In the genomic region with DNA sequence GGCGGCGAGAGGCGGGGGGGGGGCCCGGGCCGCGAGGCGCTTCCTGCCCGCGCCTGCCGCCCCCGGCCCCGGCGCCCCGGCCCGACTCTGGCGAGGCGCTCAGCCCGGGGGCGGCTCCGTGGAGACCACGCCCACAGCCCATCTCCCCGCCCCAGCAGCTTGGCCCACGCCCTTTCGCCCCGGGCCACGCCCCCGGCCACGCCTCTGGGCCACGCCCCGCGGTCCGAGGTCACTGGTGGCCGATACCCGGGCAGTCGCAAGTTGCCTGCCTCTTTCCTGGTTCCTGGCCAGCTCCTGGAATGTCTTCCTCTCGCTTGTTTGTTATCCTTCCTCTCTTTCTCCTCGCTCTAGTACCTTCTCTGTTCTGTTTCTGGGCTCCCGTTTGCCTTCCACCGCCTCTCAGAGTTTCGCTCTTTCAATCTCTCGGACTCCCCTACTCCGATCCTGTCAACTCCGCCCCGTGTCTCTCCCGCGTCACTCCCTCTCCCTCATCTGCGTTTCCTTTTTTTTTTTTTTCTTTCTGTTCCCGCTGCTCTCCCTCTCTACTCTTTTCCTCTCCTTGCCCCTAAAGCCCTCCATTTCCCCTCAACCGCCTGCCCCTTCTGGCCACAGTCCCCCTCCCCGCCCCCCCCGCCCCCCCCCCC, we compare ENCODE assay signal across 8 mouse cellular contexts. TPM values are rescaled to one million over a fixed set of nuclear protein-coding genes. Genes with fewer than 3 reads are reported as not detected.
DNase-seq lines count a peak whose midpoint lies in the region; ATAC-seq and TF ChIP-seq lines count a peak whose summit lies in the region.

A gene (minus strand): TSS at position 129 of the 644 bp plus-strand sequence.

- peak; percentile 86 for ATAC-seq in megakaryocyte, adult 5-6 weeks (ENCODE audit: poor library complexity, severe bottlenecking)

- peak; percentile 95 for DNase-seq in adipocyte (ENCODE audit: low spot score)
- DNase-seq in embryo, embryonic 10 days (ENCODE audit: low spot score), result peak; percentile 92
- peak; percentile 94 for DNase-seq in gastrocnemius, postnatal 10 days
- DNase-seq in hindlimb bud, embryonic 11.5 days (ENCODE audit: extremely low spot score, low read depth, low spot score), result peak; percentile 53
- DNase-seq in left cerebral cortex, adult 2 months (ENCODE audit: extremely low spot score in 1 of 2, low spot score in 2 of 2), result peak; percentile 84 to 86
- peak; percentile 82 for DNase-seq in right cerebral cortex, adult 18-20 months
- peak; percentile 94 for DNase-seq in urinary bladder, adult 2 months (ENCODE audit: low spot score)

- peak within 1 kb of the TSS; percentile 73 for H3K4me3 ChIP-seq in left cerebral cortex, adult 2 months

- TF ChIP-seq CTCF in left cerebral cortex, adult 2 months (IDR thresholded peaks at IDR 0.05), result no peak

- intact Hi-C loops in left cerebral cortex, adult 2 months (cut with DNase I), result loop anchor here (5.0 kb wide), 1 partner anchor 143 kb away; a partner anchor contains a TSS

- peak within 1 kb of the TSS; percentile 89 for H3K27ac ChIP-seq in left cerebral cortex, adult 2 months

RNA-seq across cellular contexts. Expression of the gene that starts here (rescaled TPM):
- total RNA-seq in gastrocnemius, postnatal 10 days (2021), result 100 to 1,000 TPM in 1 of 2 experiments, 10 to 100 TPM in 1; 90.1 to 127 TPM
- 100 to 1,000 TPM; 127 to 131 TPM for total RNA-seq in left cerebral cortex, adult 2 months (2021)
- 151 and 156 TPM in 2 replicates for total RNA-seq in megakaryocyte, adult 5-6 weeks (2015)
- 88.0 and 90.9 TPM in 2 replicates for total RNA-seq in megakaryocyte, adult 5-6 weeks (2017)
- 35.8 and 45.2 TPM in 2 replicates for polyA plus RNA-seq in urinary bladder, adult 2 months (2012; rRNA removed)

Comparison
In these comparisons a context has a peak if more than half of its experiments do, and no peak if none do; other contexts are left out.
1. Peak in every context shown above with its lines: DNase-seq, ATAC-seq, H3K4me3 ChIP-seq and H3K27ac ChIP-seq.